Comparison of ENCODE assay signal across 7 mouse cellular contexts in genomic region chr11:95413641-95414535, GRCm38 (mm10). TPM values are rescaled to one million over a fixed set of nuclear protein-coding genes. Genes with fewer than 3 reads are reported as not detected.
A peak's percentile ranks its signal among the peaks of the same experiment; 100 is the strongest.
DNase-seq lines count a peak whose midpoint lies in the region; ATAC-seq and TF ChIP-seq lines count a peak whose summit lies in the region.

TSS of gene Spop (plus strand) at chr11:95414080.

- H3K9me3 ChIP-seq in embryonic facial prominence, embryonic 12.5 days: no peaks in the 10 kb centered on the region
- no peaks in the 10 kb centered on the region for H3K9me3 ChIP-seq in limb, embryonic 12.5 days
- H3K9me3 ChIP-seq in midbrain, embryonic 15.5 days: no peaks in the 10 kb centered on the region

- H3K27ac ChIP-seq in embryonic facial prominence, embryonic 12.5 days: peak within 1 kb of the TSS; percentile 94
- H3K27ac ChIP-seq in kidney, adult 2 months (ENCODE audit: insufficient read depth, low read depth, low read length): peak within 1 kb of the TSS; percentile 71
- peak within 1 kb of the TSS; percentile 94 for H3K27ac ChIP-seq in limb, embryonic 12.5 days
- H3K27ac ChIP-seq in midbrain, embryonic 15.5 days: peak within 1 kb of the TSS; percentile 95
- peak within 1 kb of the TSS; percentile 90 for H3K27ac ChIP-seq in spleen, adult 2 months (ENCODE audit: insufficient read depth, low read length)

- H3K4me2 ChIP-seq in embryonic facial prominence, embryonic 12.5 days (replicated peaks): peak within 1 kb of the TSS; percentile 69
- H3K4me2 ChIP-seq in limb, embryonic 12.5 days: peak within 1 kb of the TSS; percentile 67
- peak within 1 kb of the TSS; percentile 69 for H3K4me2 ChIP-seq in midbrain, embryonic 15.5 days

- peak; percentile 72 for ATAC-seq in embryonic facial prominence, embryonic 12.5 days (ENCODE audit: insufficient number of reproducible peaks, insufficient read depth, low FRiP score, low TSS enrichment)
- peak; percentile 85 for ATAC-seq in limb, embryonic 12.5 days (ENCODE audit: insufficient number of reproducible peaks, insufficient read depth, low FRiP score, low TSS enrichment, low read depth)
- ATAC-seq in midbrain, embryonic 15.5 days (replicated peaks): peak; percentile 88

- TF ChIP-seq POLR2A in kidney, adult 2 months (IDR thresholded peaks at IDR 0.05; ENCODE audit: low read depth, low read length): peak; percentile 8
- no peak; the same call in 1 of the 2 replicates for TF ChIP-seq POLR2A in spleen, adult 2 months (IDR thresholded peaks at IDR 0.05; ENCODE audit: low read depth, low read length)

- H3K4me3 ChIP-seq in embryonic facial prominence, embryonic 12.5 days: peak within 1 kb of the TSS; percentile 64
- peak within 1 kb of the TSS; percentile 87 for H3K4me3 ChIP-seq in kidney, adult 2 months (ENCODE audit: insufficient read depth, low read depth, low read length)
- peak within 1 kb of the TSS; percentile 59 for H3K4me3 ChIP-seq in limb, embryonic 12.5 days (replicated peaks)
- H3K4me3 ChIP-seq in midbrain, embryonic 15.5 days: peak within 1 kb of the TSS; percentile 63
- peak within 1 kb of the TSS; percentile 80 for H3K4me3 ChIP-seq in spleen, adult 2 months (ENCODE audit: extremely low read depth, insufficient read depth, insufficient read length)

- DNase-seq in adrenal gland, postnatal 25 days: peak; percentile 90
- peak; percentile 95 to 98 for DNase-seq in heart, adult 18-20 months
- DNase-seq in kidney, adult 2 months: peak; percentile 96
- DNase-seq in spleen, adult 2 months (ENCODE audit: low read depth in 1 of 2, low spot score in 2 of 2): peak; percentile 84 to 89

- H3K27me3 ChIP-seq in embryonic facial prominence, embryonic 12.5 days: peaks cover 3% of the 10 kb centered on the region; the same call in 1 of the 2 replicates
- H3K27me3 ChIP-seq in kidney, adult 2 months (replicated peaks; ENCODE audit: control insufficient read depth, insufficient read depth, low read length): no peaks in the 10 kb centered on the region
- H3K27me3 ChIP-seq in limb, embryonic 12.5 days: no peaks in the 10 kb centered on the region
- H3K27me3 ChIP-seq in midbrain, embryonic 15.5 days (replicated peaks): no peaks in the 10 kb centered on the region; the same call in 1 of the 2 replicates
- no peaks in the 10 kb centered on the region for H3K27me3 ChIP-seq in spleen, adult 2 months (ENCODE audit: control insufficient read depth, insufficient read depth, low read length)

- no peak for TF ChIP-seq CTCF in kidney, adult 2 months (conservative IDR thresholded peaks at IDR 0.05; ENCODE audit: insufficient read depth, insufficient read length, low read depth, low read length)
- TF ChIP-seq CTCF in spleen, adult 2 months (IDR thresholded peaks at IDR 0.05; ENCODE audit: extremely low read depth, insufficient read depth, insufficient read length, insufficient replicate concordance): no peak

- H3K4me1 ChIP-seq in embryonic facial prominence, embryonic 12.5 days: peaks cover 22% of the 10 kb centered on the region
- no peaks in the 10 kb centered on the region; the same call in 1 of the 2 replicates for H3K4me1 ChIP-seq in kidney, adult 2 months (ENCODE audit: control insufficient read depth, insufficient read depth, low read length)
- H3K4me1 ChIP-seq in limb, embryonic 12.5 days (replicated peaks): peaks cover 18% of the 10 kb centered on the region
- peaks cover 26% of the 10 kb centered on the region for H3K4me1 ChIP-seq in midbrain, embryonic 15.5 days
- H3K4me1 ChIP-seq in spleen, adult 2 months (ENCODE audit: control insufficient read depth, insufficient read depth, insufficient read length): peaks cover 2% of the 10 kb centered on the region; the same call in 1 of the 2 replicates

- peak within 1 kb of the TSS; percentile 60 for H3K9ac ChIP-seq in embryonic facial prominence, embryonic 12.5 days
- peak within 1 kb of the TSS; percentile 75 for H3K9ac ChIP-seq in limb, embryonic 12.5 days (replicated peaks)
- peak within 1 kb of the TSS; percentile 77 for H3K9ac ChIP-seq in midbrain, embryonic 15.5 days

- 3% methylated on average over 41 of the region's 58 CpGs for WGBS in embryonic facial prominence, embryonic 12.5 days
- WGBS in kidney, adult 2 months: 2% methylated on average over 58 of the region's 58 CpGs
- WGBS in limb, embryonic 12.5 days: 2% methylated on average over 54 of the region's 58 CpGs
- 3% methylated on average over 39 of the region's 58 CpGs for WGBS in midbrain, embryonic 15.5 days
- under 1% methylated on average over 54 of the region's 58 CpGs for WGBS in spleen, adult 2 months

- no peaks in the 10 kb centered on the region for H3K36me3 ChIP-seq in embryonic facial prominence, embryonic 12.5 days
- no peaks in the 10 kb centered on the region for H3K36me3 ChIP-seq in kidney, adult 2 months (ENCODE audit: control insufficient read depth, insufficient read depth, low read length)
- H3K36me3 ChIP-seq in limb, embryonic 12.5 days: peaks cover 6% of the 10 kb centered on the region; the same call in 1 of the 2 replicates
- H3K36me3 ChIP-seq in midbrain, embryonic 15.5 days (replicated peaks): no peaks in the 10 kb centered on the region
- no peaks in the 10 kb centered on the region for H3K36me3 ChIP-seq in spleen, adult 2 months (ENCODE audit: control insufficient read depth, insufficient read depth, low read length)

RNA-seq across cellular contexts. Expression of gene Spop, which starts in this region (rescaled TPM):
- 131 and 144 TPM in 2 replicates for total RNA-seq in adrenal gland, postnatal 25 days (2021)
- 158 and 169 TPM in 2 replicates for polyA plus RNA-seq in embryonic facial prominence, embryonic 12.5 days (2016; fragmentation: Nextera tagmentation; extraction: Ambion mirVana)
- total RNA-seq in heart, adult 18-20 months (2021): 100 to 1,000 TPM; 159 to 164 TPM
- polyA plus RNA-seq in kidney, adult 2 months (2012; rRNA removed): 43.0 and 66.4 TPM in 2 replicates
- 157 TPM in 2 replicates for polyA plus RNA-seq in limb, embryonic 12.5 days (2016; fragmentation: Nextera tagmentation; extraction: Ambion mirVana)
- 208 and 234 TPM in 2 replicates for polyA plus RNA-seq in midbrain, embryonic 15.5 days (2015; fragmentation: Nextera tagmentation; extraction: Ambion mirVana)
- 31.0 and 31.4 TPM in 2 replicates for polyA plus RNA-seq in spleen, adult 2 months (2012; rRNA removed)

Comparison
In these comparisons a context has a peak if more than half of its experiments do, and no peak if none do; other contexts are left out.
1. Peak in every context shown above with its lines: DNase-seq, ATAC-seq, H3K4me3 ChIP-seq and H3K27ac ChIP-seq.